Mouse (Mus musculus) cerebellum, adult 2 months (tissue): ENCODE results near the gene Abcg8.

ENCODE experiments used
- CTCF ChIP-seq: fragments of 200-500 bp; IDR thresholded peaks from 2 replicates; pipeline ENCODE4 v1.5.1; 2011; ENCODE audit warnings: low read depth, mild to moderate bottlenecking, control low read depth, low read length, moderate library complexity, borderline replicate concordance; ENCODE audit not compliant: insufficient read depth
- POLR2A ChIP-seq: fragments of 200-500 bp; IDR thresholded peaks from 2 replicates; pipeline ENCODE4 v1.6.1; 2011; ENCODE audit warnings: low read length, control low read depth, borderline replicate concordance; ENCODE audit not compliant: insufficient read depth

GRCm38 (mm10) chr17:84731361-84731760, 55.3 kb downstream of the Abcg8 start:
- TF ChIP-seq POLR2A, result no peak
- no peak for TF ChIP-seq CTCF
